Mouse (Mus musculus): ENCODE data around the gene Eef2k. TPM values are rescaled to one million over a fixed set of nuclear protein-coding genes. Genes with fewer than 3 reads are reported as not detected.

The Eef2k gene
- polyA plus RNA-seq, 1 experiment from 2014 or later: 40.3 TPM

- no peaks in the 10 kb centered on the region for H3K27me3 ChIP-seq (replicated peaks; ENCODE audit: control insufficient read depth, insufficient read depth, low read length)
- WGBS: 79% methylated on average over 2 of the region's 2 CpGs
- no peak overlapping the region for H3K4me3 ChIP-seq (replicated peaks; ENCODE audit: low read length)
- no peak overlapping the region for H3K9ac ChIP-seq (replicated peaks; ENCODE audit: low read depth, low read length)
- H3K4me1 ChIP-seq (replicated peaks; ENCODE audit: control insufficient read depth, insufficient read depth, low read length): peaks cover 12% of the 10 kb centered on the region
- H3K9me3 ChIP-seq (ENCODE audit: control insufficient read depth, low read length): no peaks in the 10 kb centered on the region
- H3K27ac ChIP-seq (ENCODE audit: low read length): no peak overlapping the region
- H3K4me2 ChIP-seq (ENCODE audit: low read length): no peak overlapping the region
- H3K36me3 ChIP-seq (ENCODE audit: control insufficient read depth, insufficient read depth): no peaks in the 10 kb centered on the region
- ATAC-seq: no peak
Measured at GRCm38 (mm10) chr7:120839786-120840185, 2.8 kb upstream of the Eef2k start.

GRCm38 (mm10) chr7:120843037-120843621, 498 bp downstream of the Eef2k start:
- Histone ChIP-seq H3K27me3 (replicated peaks; ENCODE audit: control insufficient read depth, insufficient read depth, low read length) (no peaks in the 10 kb centered on the region), H3K4me3 (replicated peaks; ENCODE audit: low read length) (peak overlapping the region; percentile 82), H3K9me3 (ENCODE audit: control insufficient read depth, low read length) (no peaks in the 10 kb centered on the region), H3K9ac (replicated peaks; ENCODE audit: low read depth, low read length) (peak overlapping the region; percentile 93), H3K27ac (ENCODE audit: low read length) (peak overlapping the region; percentile 99), H3K36me3 (ENCODE audit: control insufficient read depth, insufficient read depth) (no peaks in the 10 kb centered on the region), H3K4me1 (replicated peaks; ENCODE audit: control insufficient read depth, insufficient read depth, low read length) (peaks cover 15% of the 10 kb centered on the region), H3K4me2 (ENCODE audit: low read length) (peak overlapping the region; percentile 52)
- peak; percentile 84 for ATAC-seq
- WGBS: under 1% methylated on average over 40 of the region's 40 CpGs

GRCm38 (mm10) chr7:120843852-120844435, 1.3 kb downstream of the Eef2k start:
- H3K4me3 ChIP-seq (replicated peaks; ENCODE audit: low read length): peak overlapping the region; percentile 82
- no peaks in the 10 kb centered on the region for H3K27me3 ChIP-seq (replicated peaks; ENCODE audit: control insufficient read depth, insufficient read depth, low read length)
- peak overlapping the region; percentile 99 for H3K27ac ChIP-seq (ENCODE audit: low read length)
- no peaks in the 10 kb centered on the region for H3K36me3 ChIP-seq (ENCODE audit: control insufficient read depth, insufficient read depth)
- H3K4me1 ChIP-seq (replicated peaks; ENCODE audit: control insufficient read depth, insufficient read depth, low read length): peaks cover 15% of the 10 kb centered on the region
- H3K4me2 ChIP-seq (ENCODE audit: low read length): peak overlapping the region; percentile 52
- peak overlapping the region; percentile 93 for H3K9ac ChIP-seq (replicated peaks; ENCODE audit: low read depth, low read length)
- 2% methylated on average over 16 of the region's 16 CpGs for WGBS
- peak; percentile 5; the same call in 1 of the 2 replicates for ATAC-seq
- no peaks in the 10 kb centered on the region for H3K9me3 ChIP-seq (ENCODE audit: control insufficient read depth, low read length)

GRCm38 (mm10) chr7:120844689-120845088, 2.1 kb downstream of the Eef2k start:
- Histone ChIP-seq H3K27me3 (replicated peaks; ENCODE audit: control insufficient read depth, insufficient read depth, low read length) (no peaks in the 10 kb centered on the region), H3K4me1 (replicated peaks; ENCODE audit: control insufficient read depth, insufficient read depth, low read length) (peaks cover 15% of the 10 kb centered on the region), H3K36me3 (ENCODE audit: control insufficient read depth, insufficient read depth) (no peaks in the 10 kb centered on the region), H3K9ac (replicated peaks; ENCODE audit: low read depth, low read length) (peak overlapping the region; percentile 93), H3K9me3 (ENCODE audit: control insufficient read depth, low read length) (no peaks in the 10 kb centered on the region), H3K4me3 (replicated peaks; ENCODE audit: low read length) (peak overlapping the region; percentile 82), H3K27ac (ENCODE audit: low read length) (no peak overlapping the region), H3K4me2 (ENCODE audit: low read length) (peak overlapping the region; percentile 52)
- no peak for ATAC-seq
- WGBS: 11% methylated on average over 9 of the region's 9 CpGs

- Histone ChIP-seq H3K9me3 (ENCODE audit: control insufficient read depth, low read length) (no peaks in the 10 kb centered on the region), H3K27me3 (replicated peaks; ENCODE audit: control insufficient read depth, insufficient read depth, low read length) (no peaks in the 10 kb centered on the region), H3K27ac (ENCODE audit: low read length) (no peak overlapping the region), H3K4me3 (replicated peaks; ENCODE audit: low read length) (no peak overlapping the region), H3K4me1 (replicated peaks; ENCODE audit: control insufficient read depth, insufficient read depth, low read length) (peaks cover 25% of the 10 kb centered on the region), H3K36me3 (ENCODE audit: control insufficient read depth, insufficient read depth) (no peaks in the 10 kb centered on the region), H3K4me2 (ENCODE audit: low read length) (no peak overlapping the region), H3K9ac (replicated peaks; ENCODE audit: low read depth, low read length) (no peak overlapping the region)
- ATAC-seq: no peak
- WGBS: 83% methylated on average over 3 of the region's 3 CpGs
Measured at GRCm38 (mm10) chr7:120848831-120849512, 6.3 kb downstream of the Eef2k start.

- Histone ChIP-seq H3K4me2 (ENCODE audit: low read length) (no peak overlapping the region), H3K9ac (replicated peaks; ENCODE audit: low read depth, low read length) (no peak overlapping the region), H3K4me3 (replicated peaks; ENCODE audit: low read length) (no peak overlapping the region), H3K4me1 (replicated peaks; ENCODE audit: control insufficient read depth, insufficient read depth, low read length) (peaks cover 13% of the 10 kb centered on the region), H3K9me3 (ENCODE audit: control insufficient read depth, low read length) (no peaks in the 10 kb centered on the region), H3K27ac (ENCODE audit: low read length) (no peak overlapping the region), H3K27me3 (replicated peaks; ENCODE audit: control insufficient read depth, insufficient read depth, low read length) (no peaks in the 10 kb centered on the region), H3K36me3 (ENCODE audit: control insufficient read depth, insufficient read depth) (no peaks in the 10 kb centered on the region)
- no peak for ATAC-seq
- 96% methylated on average over 3 of the region's 3 CpGs for WGBS
Measured at GRCm38 (mm10) chr7:120850165-120850564, 7.5 kb downstream of the Eef2k start.

- H3K4me3 ChIP-seq (replicated peaks; ENCODE audit: low read length): no peak overlapping the region
Measured at GRCm38 (mm10) chr7:120859854-120860253, 17.2 kb downstream of the Eef2k start.

GRCm38 (mm10) chr7:120860799-120861487, 18.3 kb downstream of the Eef2k start:
- H3K9me3 ChIP-seq (ENCODE audit: control insufficient read depth, low read length): no peaks in the 10 kb centered on the region
- no peak for ATAC-seq
- H3K27me3 ChIP-seq (replicated peaks; ENCODE audit: control insufficient read depth, insufficient read depth, low read length): no peaks in the 10 kb centered on the region
- whole genome bisulfite sequencing: 59% methylated on average over 10 of the region's 10 CpGs
- no peak overlapping the region for H3K9ac ChIP-seq (replicated peaks; ENCODE audit: low read depth, low read length)
- no peak overlapping the region for H3K27ac ChIP-seq (ENCODE audit: low read length)
- H3K4me1 ChIP-seq (replicated peaks; ENCODE audit: control insufficient read depth, insufficient read depth, low read length): peaks cover 8% of the 10 kb centered on the region
- no peak overlapping the region for H3K4me2 ChIP-seq (ENCODE audit: low read length)
- no peak overlapping the region for H3K4me3 ChIP-seq (replicated peaks; ENCODE audit: low read length)
- peaks cover 3% of the 10 kb centered on the region; the same call in 1 of the 2 replicates for H3K36me3 ChIP-seq (ENCODE audit: control insufficient read depth, insufficient read depth)

More at GRCm38 (mm10) chr7:120859854-120860253, 17.2 kb downstream of the Eef2k start:
- Histone ChIP-seq H3K9ac (replicated peaks; ENCODE audit: low read depth, low read length) (no peak overlapping the region), H3K4me2 (ENCODE audit: low read length) (no peak overlapping the region), H3K36me3 (ENCODE audit: control insufficient read depth, insufficient read depth) (peaks cover 3% of the 10 kb centered on the region; the same call in 1 of the 2 replicates), H3K9me3 (ENCODE audit: control insufficient read depth, low read length) (no peaks in the 10 kb centered on the region), H3K4me1 (replicated peaks; ENCODE audit: control insufficient read depth, insufficient read depth, low read length) (peaks cover 4% of the 10 kb centered on the region), H3K27ac (ENCODE audit: low read length) (no peak overlapping the region), H3K27me3 (replicated peaks; ENCODE audit: control insufficient read depth, insufficient read depth, low read length) (no peaks in the 10 kb centered on the region)
- no peak for ATAC-seq
- WGBS: 93% methylated on average over 11 of the region's 11 CpGs

GRCm38 (mm10) chr7:120861488-120862047, 18.9 kb downstream of the Eef2k start:
- Histone ChIP-seq H3K27ac (ENCODE audit: low read length) (no peak overlapping the region), H3K9ac (replicated peaks; ENCODE audit: low read depth, low read length) (no peak overlapping the region), H3K9me3 (ENCODE audit: control insufficient read depth, low read length) (no peaks in the 10 kb centered on the region), H3K4me3 (replicated peaks; ENCODE audit: low read length) (no peak overlapping the region), H3K4me1 (replicated peaks; ENCODE audit: control insufficient read depth, insufficient read depth, low read length) (peaks cover 8% of the 10 kb centered on the region), H3K4me2 (ENCODE audit: low read length) (no peak overlapping the region), H3K27me3 (replicated peaks; ENCODE audit: control insufficient read depth, insufficient read depth, low read length) (no peaks in the 10 kb centered on the region), H3K36me3 (ENCODE audit: control insufficient read depth, insufficient read depth) (peaks cover 3% of the 10 kb centered on the region; the same call in 1 of the 2 replicates)
- no peak for ATAC-seq
- WGBS: 58% methylated on average over 2 of the region's 2 CpGs
